Mouse (Mus musculus) intestine, postnatal 0 days (tissue): ENCODE measurements around the gene Elp4. TPM values are rescaled to one million over a fixed set of nuclear protein-coding genes. Genes with fewer than 3 reads are reported as not detected.

Experiments used
- ATAC-seq: fragments of 200-750 bp; cut with Nextera tagmentation; 2 replicates; pipeline ENCODE4 v1.8.0; 2017; ENCODE audit warnings: mild to moderate bottlenecking, moderate TSS enrichment, moderate library complexity
- H3K27ac ChIP-seq: fragments of 300-500 bp; sonication (generic); 2 replicates; pipeline ENCODE4 v1.5.1; 2014; ENCODE audit warnings: mild to moderate bottlenecking, low read depth, low read length, moderate library complexity
- H3K27me3 ChIP-seq: fragments of 300-500 bp; sonication (generic); replicated peaks from 2 replicates; pipeline ENCODE4 v1.6.1; 2014; ENCODE audit warnings: low read length, mixed read lengths; ENCODE audit not compliant: control insufficient read depth, insufficient read depth
- H3K36me3 ChIP-seq: fragments of 300-500 bp; sonication (generic); 2 replicates; pipeline ENCODE4 v1.6.1; 2014; ENCODE audit warnings: mild to moderate bottlenecking, moderate library complexity; ENCODE audit not compliant: control insufficient read depth, insufficient read depth
- H3K4me1 ChIP-seq: fragments of 300-500 bp; sonication (generic); replicated peaks from 2 replicates; pipeline ENCODE4 v1.6.1; 2014; ENCODE audit warnings: antibody characterized with exemption, low read length, mixed read lengths; ENCODE audit not compliant: control insufficient read depth, insufficient read depth
- H3K4me2 ChIP-seq: fragments of 300-500 bp; sonication (generic); replicated peaks from 2 replicates; pipeline ENCODE4 v1.6.1; 2014; ENCODE audit warnings: low read depth, mild to moderate bottlenecking, moderate library complexity
- H3K4me3 ChIP-seq: fragments of 300-500 bp; sonication (generic); 2 replicates; pipeline ENCODE4 v1.5.1; 2014; ENCODE audit warnings: low read depth, low read length
- H3K9ac ChIP-seq: fragments of 300-500 bp; sonication (generic); 2 replicates; pipeline ENCODE4 v1.6.1; 2014; ENCODE audit warnings: mild to moderate bottlenecking, low read depth, low read length
- H3K9me3 ChIP-seq: fragments of 300-500 bp; sonication (generic); 2 replicates; pipeline ENCODE4 v1.6.1; 2016; ENCODE audit warnings: mixed run types; ENCODE audit not compliant: control insufficient read depth
- CTCF ChIP-seq: sonication (generic); IDR thresholded peaks from 2 replicates; pipeline ENCODE4 v1.5.1; 2016; ENCODE audit warnings: low read depth, mild to moderate bottlenecking, control low read depth, antibody characterized with exemption, moderate library complexity
- WGBS: fragments of 180-500 bp; shearing (Covaris S2); extraction: QIAGEN DNeasy Blood & Tissue Kit; methylation state at CpG from one replicate; pipeline ENCODE4 v1.1.7; 2014; 5-methylcytosine and 5-hydroxymethylcytosine counted together
- polyA plus RNA-seq: library from polyadenylated mRNA; unstranded; fragments of >200 nt; fragmentation: Nextera tagmentation; extraction: Ambion mirVana; gene quantifications from 2 replicates; pipeline ENCODE4 v1.2.1, GENCODE M21; 2015

The Elp4 gene
- polyA plus RNA-seq, 1 experiment from 2014 or later, result 11.2 TPM

DNA sequence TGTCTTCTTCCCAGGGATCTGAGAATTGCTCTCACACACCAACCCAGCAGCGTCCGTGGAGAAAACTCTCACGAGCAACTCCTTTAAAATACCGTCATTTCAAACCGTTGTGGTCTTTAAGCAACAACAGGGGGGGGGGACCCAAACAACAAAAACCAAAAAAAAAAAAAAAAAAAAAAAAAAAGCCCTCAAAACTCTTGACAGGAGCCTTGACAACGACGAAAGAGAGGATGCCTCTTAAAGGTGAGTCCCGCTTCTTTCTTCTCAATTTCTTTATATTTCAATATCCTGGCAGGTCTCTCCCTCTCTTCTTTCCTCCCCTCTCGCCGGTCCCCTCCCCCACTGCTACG lies 228.7 kb downstream of the Elp4 start:
- Histone ChIP-seq H3K27me3 (peaks cover 96% of the 10 kb centered on the region), H3K4me1 (no peaks in the 10 kb centered on the region), H3K9me3 (no peaks in the 10 kb centered on the region), H3K36me3 (no peaks in the 10 kb centered on the region), H3K4me2 (peak overlapping the region; percentile 58), H3K4me3 (peak overlapping the region; percentile 29), H3K9ac (no peak overlapping the region), H3K27ac (no peak overlapping the region)
- ATAC-seq, result no peak
- no peak for TF ChIP-seq CTCF
- WGBS, result 1% methylated on average over 11 of the region's 11 CpGs

DNA sequence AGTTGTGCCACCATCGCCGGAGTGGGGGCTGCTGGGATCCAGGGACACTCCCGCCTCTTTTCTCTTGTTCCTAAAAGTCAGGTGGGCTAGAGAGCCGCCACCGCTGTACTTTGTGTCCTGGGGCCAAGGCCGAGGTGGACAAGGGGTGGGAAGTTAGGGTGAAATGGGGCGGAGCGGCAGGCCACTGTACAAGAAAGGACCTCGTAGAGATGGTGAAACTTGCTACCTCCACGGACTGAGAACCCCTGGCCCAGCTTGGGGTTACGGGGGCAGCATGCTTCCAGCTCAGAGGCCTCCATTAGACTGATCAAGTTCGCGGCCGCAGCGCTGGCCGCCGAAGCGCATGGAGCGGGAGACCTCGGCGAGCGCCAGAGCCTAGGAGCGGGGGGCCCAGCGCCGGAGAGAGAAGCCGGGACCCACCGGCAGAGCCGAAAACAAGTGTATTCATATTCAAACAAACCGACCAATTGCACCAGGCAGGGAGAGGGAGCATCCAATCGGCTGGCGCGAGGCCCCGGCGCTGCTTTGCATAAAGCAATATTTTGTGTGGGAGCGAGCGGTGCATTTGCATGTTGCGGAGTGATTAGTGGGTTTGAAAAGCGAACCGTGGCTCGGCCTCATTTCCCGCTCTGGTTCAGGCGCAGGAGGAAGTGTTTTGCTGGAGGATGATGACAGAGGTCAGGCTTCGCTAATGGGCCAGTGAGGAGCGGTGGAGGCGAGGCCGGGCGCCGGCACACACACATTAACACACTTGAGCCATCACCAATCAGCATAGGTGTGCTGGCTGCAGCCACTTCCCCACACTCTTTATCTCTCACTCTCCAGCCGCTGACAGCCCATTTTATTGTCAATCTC lies 229.3 kb downstream of the Elp4 start:
- H3K27me3 ChIP-seq, result peaks cover 96% of the 10 kb centered on the region

DNA sequence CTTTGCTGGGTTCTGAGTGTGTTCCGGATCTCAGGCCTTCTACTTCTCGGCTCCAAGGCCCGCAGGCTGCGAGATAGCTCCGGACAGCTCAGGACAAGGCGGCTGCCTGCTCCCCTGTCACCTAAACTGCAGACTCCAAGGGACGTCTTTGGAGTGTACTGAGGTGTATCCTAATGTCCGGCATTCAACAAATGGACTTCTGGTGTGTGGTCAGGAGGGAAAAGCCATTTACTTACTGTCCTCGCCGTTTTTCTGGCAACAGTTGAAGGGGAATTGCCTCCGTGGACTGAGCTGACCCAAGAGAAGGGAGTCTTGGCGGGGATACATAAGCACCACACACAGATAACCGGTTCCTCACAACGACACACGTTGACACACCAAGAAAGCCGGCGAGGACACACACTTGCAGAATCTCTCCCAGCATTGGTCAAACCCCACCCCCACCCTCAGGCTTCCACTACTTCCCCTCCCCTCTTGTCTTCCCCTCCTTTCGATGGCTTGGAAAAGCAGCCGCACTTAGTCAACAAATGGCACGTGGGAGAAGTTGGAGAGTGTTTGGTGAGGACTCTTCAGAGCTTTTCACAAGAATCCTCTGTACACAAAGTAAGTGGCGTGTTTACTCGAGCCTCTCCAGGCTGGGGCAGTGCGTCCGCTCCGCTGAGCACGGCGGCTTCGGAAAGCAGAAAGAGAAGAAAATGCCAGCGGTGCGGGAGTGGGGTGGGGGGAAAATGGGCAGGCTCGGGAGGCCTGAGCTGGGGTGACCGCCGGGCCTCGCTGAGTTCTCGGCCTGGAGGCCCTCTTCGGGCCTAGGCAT lies 230.1 kb downstream of the Elp4 start:
- peak overlapping the region; percentile 29 for H3K4me3 ChIP-seq
- ATAC-seq, result 0 out of 2 replicates have a peak, but pooled peaks have one; percentile 2
- H3K4me2 ChIP-seq, result peak overlapping the region; percentile 58
- H3K36me3 ChIP-seq, result no peaks in the 10 kb centered on the region
- H3K27me3 ChIP-seq, result peaks cover 96% of the 10 kb centered on the region
- no peak overlapping the region for H3K9ac ChIP-seq
- WGBS, result 2% methylated on average over 36 of the region's 36 CpGs
- H3K27ac ChIP-seq, result no peak overlapping the region
- no peaks in the 10 kb centered on the region for H3K9me3 ChIP-seq
- no peaks in the 10 kb centered on the region for H3K4me1 ChIP-seq
- TF ChIP-seq CTCF, result no peak

More for the DNA sequence above, 229.3 kb downstream of the Elp4 start:
- WGBS, result under 1% methylated on average over 49 of the region's 49 CpGs
- peak; percentile 61; the same call in 1 of the 2 replicates for ATAC-seq
- Histone ChIP-seq H3K4me2 (peak overlapping the region; percentile 58), H3K4me1 (no peaks in the 10 kb centered on the region), H3K36me3 (no peaks in the 10 kb centered on the region), H3K27ac (no peak overlapping the region), H3K4me3 (peak overlapping the region; percentile 29), H3K9me3 (no peaks in the 10 kb centered on the region), H3K9ac (no peak overlapping the region)
- TF ChIP-seq CTCF, result no peak

DNA sequence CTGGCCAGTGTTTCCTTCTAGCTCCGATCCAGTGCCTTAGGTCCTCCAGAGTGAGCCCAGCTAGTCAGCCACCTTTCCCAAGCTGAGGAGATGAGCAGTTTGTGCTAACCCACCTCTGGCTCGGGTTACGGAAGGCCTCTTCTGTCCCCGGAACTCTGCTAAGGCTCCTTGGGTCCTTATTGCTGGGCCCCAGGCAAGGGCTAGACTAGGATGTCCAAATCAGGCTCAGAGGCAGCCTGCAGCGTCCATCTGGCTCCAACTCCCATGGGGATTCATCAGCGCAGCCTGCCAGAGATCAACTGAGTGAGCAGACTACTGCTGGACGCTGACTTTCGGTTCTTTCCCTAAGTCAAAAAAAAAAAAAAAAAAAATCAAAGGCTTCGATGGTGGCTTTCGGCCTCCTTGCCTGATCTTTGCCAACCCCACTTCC lies 230.7 kb downstream of the Elp4 start:
- H3K36me3 ChIP-seq, result no peaks in the 10 kb centered on the region
- H3K4me2 ChIP-seq, result peak overlapping the region; percentile 58
- H3K4me3 ChIP-seq, result peak overlapping the region; percentile 29
- H3K27me3 ChIP-seq, result peaks cover 96% of the 10 kb centered on the region
- TF ChIP-seq CTCF, result no peak
- no peak overlapping the region for H3K9ac ChIP-seq
- H3K9me3 ChIP-seq, result no peaks in the 10 kb centered on the region
- 0 out of 2 replicates have a peak, but pooled peaks cover 2% of the 10 kb centered on the region for H3K4me1 ChIP-seq
- no peak overlapping the region for H3K27ac ChIP-seq
- WGBS, result 6% methylated on average over 10 of the region's 10 CpGs
- no peak for ATAC-seq

DNA sequence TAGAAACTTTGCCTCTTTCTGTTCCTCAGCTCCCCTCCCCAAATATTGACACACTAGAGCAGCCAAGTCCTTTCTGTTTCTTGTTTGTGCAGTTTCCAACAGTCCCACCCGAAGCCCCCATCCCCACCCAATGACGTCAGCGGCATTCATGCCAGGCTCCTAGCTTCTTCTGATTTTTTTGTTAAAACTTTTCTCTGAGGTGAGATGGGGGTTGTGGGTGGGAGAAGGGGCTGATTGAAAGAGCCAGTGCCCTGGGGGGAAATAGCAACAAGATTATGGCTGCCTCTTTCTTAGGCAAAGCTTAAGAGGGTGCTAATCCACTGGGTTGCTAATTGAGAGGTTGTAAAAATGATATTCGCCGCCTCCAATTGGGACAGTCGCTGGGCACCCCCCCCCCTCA lies 231.3 kb downstream of the Elp4 start:
- Histone ChIP-seq H3K4me3 (no peak overlapping the region), H3K4me1 (0 out of 2 replicates have a peak, but pooled peaks cover 2% of the 10 kb centered on the region), H3K4me2 (no peak overlapping the region), H3K9ac (no peak overlapping the region), H3K27me3 (peaks cover 98% of the 10 kb centered on the region), H3K9me3 (no peaks in the 10 kb centered on the region), H3K27ac (no peak overlapping the region), H3K36me3 (no peaks in the 10 kb centered on the region)
- no peak for ATAC-seq
- no peak for TF ChIP-seq CTCF
- under 1% methylated on average over 6 of the region's 6 CpGs for WGBS

DNA sequence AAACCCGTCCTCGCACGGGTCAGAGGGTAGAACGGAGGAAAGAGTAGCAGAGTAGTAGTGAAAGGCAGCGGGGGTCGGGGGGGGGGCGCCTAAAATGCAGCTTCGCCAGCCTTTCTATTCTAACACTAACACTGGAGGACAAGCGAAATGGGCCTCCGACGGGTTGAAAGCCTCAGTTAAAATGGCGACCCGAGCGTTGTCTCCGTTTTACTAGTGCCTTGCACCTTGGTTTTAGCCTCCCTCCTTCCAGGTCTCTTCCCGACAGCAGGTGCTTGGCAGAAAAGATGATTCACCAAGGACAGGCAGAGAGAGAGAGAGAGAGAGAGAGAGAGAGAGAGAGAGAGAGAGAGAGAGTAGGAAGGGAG lies 231.8 kb downstream of the Elp4 start:
- H3K36me3 ChIP-seq, result no peaks in the 10 kb centered on the region
- peaks cover 99% of the 10 kb centered on the region for H3K27me3 ChIP-seq
- peak overlapping the region; percentile 16; the same call in 1 of the 2 replicates for H3K4me3 ChIP-seq
- H3K27ac ChIP-seq, result no peak overlapping the region
- no peak for TF ChIP-seq CTCF
- H3K9me3 ChIP-seq, result no peaks in the 10 kb centered on the region
- no peak overlapping the region for H3K9ac ChIP-seq
- no peak for ATAC-seq
- H3K4me1 ChIP-seq, result 0 out of 2 replicates have a peak, but pooled peaks cover 2% of the 10 kb centered on the region
- peak overlapping the region; percentile 17; the same call in 1 of the 2 replicates for H3K4me2 ChIP-seq
- 3% methylated on average over 16 of the region's 16 CpGs for WGBS
